In genomic region chr4:141604493-141604892, GRCm38 (mm10) we compare ENCODE assay signal across 9 mouse cellular contexts. TPM values are rescaled to one million over a fixed set of nuclear protein-coding genes. Genes with fewer than 3 reads are reported as not detected.
DNase-seq lines count a peak whose midpoint lies in the region; ATAC-seq and TF ChIP-seq lines count a peak whose summit lies in the region.
"Had no signal": no experiment of that assay in that cellular context is flagged by ENCODE, and none has a peak within 500 bp of the region (broad histone marks: within the 10 kb centered on the region; RNA-seq: fewer than 3 reads in every experiment).

No protein-coding gene starts in this region.

- ATAC-seq in intestine, embryonic 14.5 days (replicated peaks; ENCODE audit: low FRiP score, low TSS enrichment, low read depth): no peak
- ATAC-seq in lung, embryonic 14.5 days (ENCODE audit: insufficient read depth): peak; percentile 66

- H3K27me3 ChIP-seq in intestine, embryonic 14.5 days (replicated peaks; ENCODE audit: control insufficient read depth, insufficient read depth, low read length): no peaks in the 10 kb centered on the region
- no peaks in the 10 kb centered on the region for H3K27me3 ChIP-seq in lung, embryonic 14.5 days (ENCODE audit: insufficient read depth, low read length)

- H3K36me3 ChIP-seq in intestine, embryonic 14.5 days (ENCODE audit: control insufficient read depth, insufficient read depth, low read length): no peaks in the 10 kb centered on the region
- H3K36me3 ChIP-seq in lung, embryonic 14.5 days (ENCODE audit: insufficient read depth): no peaks in the 10 kb centered on the region
- H3K36me3 ChIP-seq: midbrain, embryonic 10.5 days had no signal

- peak; percentile 90 for DNase-seq in 3T3-L1 (ENCODE audit: low read depth, low spot score)
- DNase-seq in Muller cell, postnatal 12 days (ENCODE audit: inconsistent ontology term): peak; percentile 79
- DNase-seq in intestine, embryonic 14.5 days (ENCODE audit: low spot score): no peak
- DNase-seq in lung, embryonic 14.5 days: peak; percentile 91
- no peak for DNase-seq in gastrocnemius, postnatal 4 days (ENCODE audit: low spot score in 2 of 2)
- DNase-seq in layer of hippocampus, postnatal 36 days: no peak
- no peak for DNase-seq in right cerebral cortex, postnatal 10 days (ENCODE audit: low spot score in 2 of 2)

- no peak overlapping the region for H3K4me2 ChIP-seq in intestine, embryonic 14.5 days (ENCODE audit: low read length)
- H3K4me2 ChIP-seq in lung, embryonic 14.5 days: no peak overlapping the region

- H3K9me3 ChIP-seq in intestine, embryonic 14.5 days (ENCODE audit: control insufficient read depth, low read length): 0 out of 2 replicates have a peak, but pooled peaks cover 3% of the 10 kb centered on the region
- no peaks in the 10 kb centered on the region for H3K9me3 ChIP-seq in lung, embryonic 14.5 days (ENCODE audit: low read depth, low read length)
- H3K9me3 ChIP-seq: midbrain, embryonic 10.5 days had no signal

- H3K9ac ChIP-seq in intestine, embryonic 14.5 days (ENCODE audit: low read length): no peak overlapping the region
- no peak overlapping the region for H3K9ac ChIP-seq in lung, embryonic 14.5 days

- peak overlapping the region; percentile 17 for H3K27ac ChIP-seq in intestine, embryonic 14.5 days (ENCODE audit: low read depth)
- H3K27ac ChIP-seq in lung, embryonic 14.5 days (ENCODE audit: low read depth): peak overlapping the region; percentile 83
- H3K27ac ChIP-seq: midbrain, embryonic 10.5 days had no signal

- peaks cover 23% of the 10 kb centered on the region for H3K4me1 ChIP-seq in intestine, embryonic 14.5 days (replicated peaks; ENCODE audit: control insufficient read depth, insufficient read depth, low read length)
- H3K4me1 ChIP-seq in lung, embryonic 14.5 days (ENCODE audit: insufficient read depth): peaks cover 21% of the 10 kb centered on the region

- no peak overlapping the region for H3K4me3 ChIP-seq in intestine, embryonic 14.5 days (ENCODE audit: low read depth, low read length)
- no peak overlapping the region for H3K4me3 ChIP-seq in lung, embryonic 14.5 days (ENCODE audit: low read depth, low read length)
- H3K4me3 ChIP-seq: midbrain, embryonic 10.5 days had no signal

- TF ChIP-seq CTCF in lung, embryonic 14.5 days (IDR thresholded peaks at IDR 0.05; ENCODE audit: low read depth): no peak

- WGBS in intestine, embryonic 14.5 days: 26% methylated on average over 8 of the region's 8 CpGs
- WGBS in lung, embryonic 14.5 days: 12% methylated on average over 8 of the region's 8 CpGs

RNA-seq across cellular contexts. Expression of gene Fblim1, which starts 1.4 kb away (rescaled TPM):
- polyA plus RNA-seq in intestine, embryonic 14.5 days (2014; fragmentation: Nextera tagmentation; extraction: Ambion mirVana): 94.6 and 108 TPM in 2 replicates
- 83.6 and 89.2 TPM in 2 replicates for polyA plus RNA-seq in lung, embryonic 14.5 days (2014; fragmentation: Nextera tagmentation; extraction: Ambion mirVana)
- total RNA-seq in gastrocnemius, postnatal 4 days (2021): 10 to 100 TPM in 1 of 2 experiments, 1 to 10 TPM in 1; 7.4 to 10.6 TPM
- total RNA-seq in layer of hippocampus, postnatal 36 days (2021): 1 to 10 TPM in 1 of 2 experiments, under 1 TPM in 1; 0.50 to 1.0 TPM

RNA-seq across cellular contexts. Expression of gene Tmem82, which starts 13.9 kb away (rescaled TPM):
- 6.0 and 8.4 TPM in 2 replicates for polyA plus RNA-seq in intestine, embryonic 14.5 days (2014; fragmentation: Nextera tagmentation; extraction: Ambion mirVana)
- polyA plus RNA-seq in lung, embryonic 14.5 days (2014; fragmentation: Nextera tagmentation; extraction: Ambion mirVana): 0.38 and 0.50 TPM in 2 replicates
- 1 to 10 TPM; 3.5 to 4.3 TPM for total RNA-seq in gastrocnemius, postnatal 4 days (2021)
- total RNA-seq in layer of hippocampus, postnatal 36 days (2021): under 1 TPM; 0.28 to 0.42 TPM

RNA-seq across cellular contexts. Expression of gene Slc25a34, which starts 19.1 kb away (rescaled TPM):
- polyA plus RNA-seq in intestine, embryonic 14.5 days (2014; fragmentation: Nextera tagmentation; extraction: Ambion mirVana): 0.17 and 0.26 TPM in 2 replicates
- polyA plus RNA-seq in lung, embryonic 14.5 days (2014; fragmentation: Nextera tagmentation; extraction: Ambion mirVana): not detected in 2 replicates
- total RNA-seq in gastrocnemius, postnatal 4 days (2021): 10 to 100 TPM; 21.4 to 26.7 TPM
- 1 to 10 TPM; 2.6 to 2.9 TPM for total RNA-seq in layer of hippocampus, postnatal 36 days (2021)
- polyA plus RNA-seq: thymus, postnatal 0 days had no signal

Comparison
In these comparisons a context has a peak if more than half of its experiments do, and no peak if none do; other contexts are left out.
1. DNase-seq: peak in 3T3-L1 (single experiment), Muller cell, postnatal 12 days (single experiment) and lung, embryonic 14.5 days (single experiment); none in intestine, embryonic 14.5 days (single experiment), gastrocnemius, postnatal 4 days (0 of 2), layer of hippocampus, postnatal 36 days (0 of 2) and right cerebral cortex, postnatal 10 days (0 of 2).
2. RNA of gene Fblim1, which starts 1.4 kb away (total RNA-seq): 7.4 to 10.6 TPM in gastrocnemius, postnatal 4 days; 0.50 to 1.0 TPM in layer of hippocampus, postnatal 36 days; every median in the first group is over 4 times any median in the second.
3. RNA of gene Slc25a34, which starts 19.1 kb away (total RNA-seq): 21.4 to 26.7 TPM in gastrocnemius, postnatal 4 days; 2.6 to 2.9 TPM in layer of hippocampus, postnatal 36 days; every median in the first group is over 4 times any median in the second.